Mouse (Mus musculus) hindlimb bud, embryonic 11.5 days (tissue): ENCODE measurements at regions not wholly inside any gene's neighbourhood (a gene's known extent, or its start where the extent isn't known, plus 50 kb on each side); places are given as distances from the start of the nearest gene placed in this dataset.
A peak's percentile ranks its signal among the peaks of the same experiment; 100 is the strongest.

Experiments
- DNase-seq: peaks from one replicate; pipeline ENCODE4 v3.0.0-alpha.2; 2012; ENCODE audit warnings: low read depth, low spot score; ENCODE audit errors: extremely low spot score

- no peak for DNase-seq
Measured at GRCm38 (mm10) chr4:124542696-124543095, 67.9 kb downstream of the 3100002H09Rik start.

DNA sequence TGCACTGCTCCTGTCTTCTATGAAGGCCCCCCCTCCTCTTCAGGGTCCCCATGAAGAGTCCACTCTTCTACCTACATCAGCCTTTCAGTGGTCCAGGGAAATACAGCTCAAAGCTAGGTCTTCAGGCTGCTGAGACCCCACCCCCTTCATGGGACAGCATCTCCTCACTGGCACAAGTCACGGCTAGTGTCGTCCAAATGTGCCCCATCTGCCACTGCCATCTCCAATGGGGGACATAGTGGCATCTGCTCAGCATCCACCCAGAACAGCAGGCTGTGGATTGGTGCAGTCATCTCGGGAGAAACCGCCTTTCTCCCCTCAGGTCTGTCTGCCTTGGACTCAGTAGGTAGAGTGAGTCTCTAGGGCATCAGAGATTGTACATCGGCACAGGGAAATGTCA lies 72.1 kb downstream of the 3100002H09Rik start:
- no peak for DNase-seq

- DNase-seq, result no peak
Measured at GRCm38 (mm10) chr4:124537681-124538080, 72.9 kb downstream of the 3100002H09Rik start.

DNA sequence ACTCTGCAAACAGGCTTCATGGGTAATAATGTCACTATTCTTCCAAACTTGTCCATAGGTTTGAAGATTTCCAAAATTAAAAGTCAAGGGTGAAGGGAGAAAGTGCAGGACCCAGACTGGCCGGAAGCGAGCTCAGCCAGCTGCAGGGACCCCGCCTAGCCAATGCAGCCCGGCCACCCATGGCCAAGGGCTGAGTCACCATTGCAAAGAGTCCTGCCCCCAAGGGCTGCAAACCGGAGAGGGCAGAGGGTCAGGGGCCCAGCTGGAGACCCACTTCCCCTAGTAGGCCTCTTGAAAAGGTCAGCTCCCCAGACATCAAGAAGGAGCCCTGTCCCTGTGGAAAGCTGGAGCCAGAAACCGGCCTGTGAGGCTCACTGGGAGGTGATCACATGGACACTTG lies 77.0 kb downstream of the 3100002H09Rik start:
- no peak for DNase-seq

GRCm38 (mm10) chr4:124530596-124530995 lies 80.0 kb downstream of the 3100002H09Rik start:
- no peak for DNase-seq

DNA sequence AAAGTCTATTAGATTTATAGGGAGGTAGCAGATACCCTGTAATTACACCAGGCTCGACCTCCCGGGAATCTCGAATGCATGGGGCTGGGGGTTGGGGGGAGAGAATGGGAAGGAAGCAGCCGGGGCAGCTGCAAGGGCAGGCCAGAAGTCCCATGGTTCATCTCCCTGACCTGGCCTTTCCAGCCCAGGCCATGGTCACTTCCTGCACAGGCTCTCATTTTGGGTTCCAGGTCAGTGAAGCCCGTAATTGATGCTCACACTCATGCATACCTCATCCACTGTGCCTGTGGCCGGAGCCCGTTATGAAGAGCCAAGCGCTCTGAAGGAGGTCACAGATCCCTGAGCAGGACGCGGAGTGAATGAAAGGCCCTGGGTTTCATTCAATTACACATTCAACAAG lies 83.8 kb downstream of the 3100002H09Rik start:
- no peak for DNase-seq

DNA sequence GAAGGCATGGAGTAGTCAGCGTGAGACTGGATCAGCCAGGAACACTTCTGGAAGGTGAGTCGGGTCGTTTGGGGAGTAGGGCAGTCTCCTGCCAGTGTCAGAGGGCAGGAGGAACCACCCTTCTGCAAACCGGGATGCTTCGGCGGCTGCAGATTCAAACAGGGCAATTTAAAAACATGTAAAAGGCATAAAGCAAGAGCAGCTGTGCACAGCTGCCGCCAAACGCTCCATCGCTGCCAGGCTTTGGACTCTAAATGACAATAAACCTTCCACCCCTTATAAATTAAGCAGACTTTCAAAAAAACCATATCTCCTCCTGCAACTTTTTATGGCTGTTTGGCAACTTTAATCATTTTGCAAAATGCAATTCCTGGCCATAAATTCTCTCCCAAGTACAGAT lies 84.2 kb downstream of the 3100002H09Rik start:
- peak; percentile 20 for DNase-seq

- no peak for DNase-seq
Measured at GRCm38 (mm10) chr4:124520309-124520708, 90.3 kb downstream of the 3100002H09Rik start.

DNA sequence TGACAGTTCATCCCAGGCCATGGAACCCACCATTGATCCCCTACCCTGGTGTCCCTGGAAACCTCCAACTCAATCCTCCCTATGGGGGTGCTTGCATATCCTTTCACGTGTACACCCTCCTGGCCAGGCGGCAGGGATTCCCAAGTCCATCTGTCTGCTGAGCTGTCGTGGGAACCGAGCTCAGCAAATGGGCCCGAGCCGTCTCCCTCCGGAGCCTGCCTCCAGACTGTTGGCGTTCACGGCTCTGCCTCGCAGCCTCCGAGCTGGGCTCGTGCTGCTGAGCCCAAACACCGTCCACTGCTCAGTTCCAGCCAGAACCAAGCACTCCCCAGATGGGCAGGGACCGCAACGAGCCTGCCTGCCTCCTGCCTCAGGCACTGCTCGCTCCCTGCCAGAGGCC lies 98.8 kb downstream of the 3100002H09Rik start:
- no peak for DNase-seq

DNA sequence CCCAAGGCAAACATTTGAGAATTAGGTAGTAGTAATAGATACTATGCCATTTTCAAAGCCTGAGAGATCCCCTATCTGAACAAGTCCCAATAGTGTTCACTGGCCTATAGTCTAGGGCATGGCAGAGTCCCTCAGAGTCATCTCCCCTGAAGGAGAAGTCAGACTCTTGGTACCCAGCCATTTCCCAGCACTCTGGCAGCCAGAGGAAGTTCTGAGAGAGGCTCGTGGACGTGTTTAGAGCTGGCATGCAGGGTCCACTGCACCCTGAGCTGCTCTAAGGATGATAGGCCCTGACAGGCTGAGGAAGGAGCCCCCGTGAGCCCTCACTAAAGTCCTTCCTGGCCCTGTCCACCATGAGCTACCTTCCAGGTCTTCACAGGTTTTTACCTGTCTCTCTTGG lies 99.8 kb downstream of the 3100002H09Rik start:
- no peak for DNase-seq

- no peak for DNase-seq
Measured at GRCm38 (mm10) chr4:124509695-124510094, 100.9 kb downstream of the 3100002H09Rik start.

- DNase-seq, result no peak
Measured at GRCm38 (mm10) chr4:124506083-124506647, 104.4 kb downstream of the 3100002H09Rik start.

DNA sequence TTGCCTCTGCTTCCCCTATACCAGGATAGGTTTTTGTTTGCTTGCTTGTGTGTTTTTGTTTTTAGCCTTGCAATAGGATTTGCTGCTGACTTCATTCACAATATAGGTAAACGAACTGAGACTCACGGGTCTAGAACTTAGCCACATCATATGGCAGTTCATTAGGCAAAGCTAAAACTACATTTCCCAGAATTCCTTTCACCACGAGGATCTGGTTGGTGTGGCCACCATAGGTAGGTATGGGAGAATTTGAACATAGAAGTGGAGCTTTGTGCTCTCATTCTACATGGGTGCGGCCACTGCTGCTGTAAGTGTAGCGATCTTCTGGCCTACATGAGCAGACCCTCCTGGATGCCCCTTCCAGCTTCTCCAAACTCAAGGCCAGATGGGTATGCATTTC lies 108.8 kb downstream of the 3100002H09Rik start:
- DNase-seq, result no peak

DNA sequence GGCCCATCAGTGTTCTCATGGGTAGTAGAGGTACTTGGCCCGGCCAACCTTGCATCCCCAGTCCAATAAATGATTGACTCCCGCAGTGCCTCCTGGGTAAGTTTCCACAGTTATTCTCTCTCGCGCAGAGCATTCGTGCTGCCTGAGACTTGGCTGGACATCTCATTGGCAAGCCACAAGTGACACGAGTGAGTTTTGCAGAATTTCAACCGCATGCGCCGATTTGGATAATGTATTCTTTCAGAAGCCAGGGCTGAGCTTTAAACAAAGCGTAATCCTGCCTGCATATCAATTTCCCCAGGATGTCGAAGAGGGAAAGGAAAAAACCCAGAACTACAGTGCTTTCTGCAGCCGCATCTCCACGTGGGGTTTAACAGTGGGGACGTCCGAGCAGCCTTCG lies 112.6 kb downstream of the 3100002H09Rik start:
- DNase-seq, result no peak

DNA sequence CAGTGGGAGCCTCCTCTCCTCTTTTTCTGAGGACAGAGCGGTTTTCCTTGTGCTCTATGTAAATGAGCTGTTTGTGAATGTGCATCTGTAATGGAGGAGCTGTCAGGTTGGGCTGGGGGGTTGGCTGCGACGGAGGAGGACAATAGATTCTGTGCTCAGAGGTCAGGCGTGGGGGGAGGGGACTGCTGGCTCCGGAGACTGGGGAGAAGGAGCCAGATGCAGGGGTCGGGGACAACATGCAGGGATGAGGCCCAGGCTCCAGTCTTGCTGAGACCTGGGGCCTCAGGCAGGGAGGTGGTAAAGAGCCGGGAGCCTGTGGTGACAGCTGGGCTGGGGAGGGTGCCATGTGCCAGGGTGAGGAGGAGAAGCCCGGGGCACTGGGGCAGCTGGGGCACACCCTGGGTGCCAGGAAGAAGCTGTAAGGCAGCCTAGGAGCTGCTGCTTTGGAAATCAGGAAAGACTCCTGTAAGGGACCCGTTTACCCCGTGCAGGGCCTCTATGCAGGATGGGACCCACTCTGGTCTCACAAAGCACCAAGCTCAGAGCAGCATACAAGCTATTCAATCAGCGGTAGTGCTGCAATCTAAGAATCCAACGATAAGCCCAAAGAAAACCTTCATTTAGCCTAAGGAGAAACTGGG lies 124.5 kb downstream of the 3100002H09Rik start:
- no peak for DNase-seq

GRCm38 (mm10) chr4:124484613-124485586 lies 125.7 kb downstream of the 3100002H09Rik start:
- DNase-seq, result no peak

DNA sequence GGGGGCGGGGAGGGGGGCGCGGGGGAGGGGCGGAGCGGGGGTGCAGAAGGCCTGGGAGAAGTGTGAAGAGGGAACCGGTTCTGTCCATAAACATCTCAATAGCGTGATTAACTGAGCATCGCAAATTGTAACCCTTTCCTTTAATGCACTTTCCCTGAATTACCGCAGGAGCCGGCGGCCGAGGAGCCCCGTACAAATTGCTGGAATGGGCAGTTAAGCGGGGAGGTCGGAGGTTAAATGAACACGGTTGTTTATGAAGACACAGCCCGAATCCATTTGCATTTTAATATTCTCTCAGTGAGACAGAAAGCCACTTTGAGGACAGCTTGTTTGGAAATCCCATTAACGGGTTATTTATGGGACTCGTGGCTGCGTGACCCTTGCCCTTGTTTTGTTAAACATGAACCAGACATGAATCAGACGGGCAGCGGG lies 132.7 kb downstream of the 3100002H09Rik start:
- DNase-seq, result peak; percentile 86

DNA sequence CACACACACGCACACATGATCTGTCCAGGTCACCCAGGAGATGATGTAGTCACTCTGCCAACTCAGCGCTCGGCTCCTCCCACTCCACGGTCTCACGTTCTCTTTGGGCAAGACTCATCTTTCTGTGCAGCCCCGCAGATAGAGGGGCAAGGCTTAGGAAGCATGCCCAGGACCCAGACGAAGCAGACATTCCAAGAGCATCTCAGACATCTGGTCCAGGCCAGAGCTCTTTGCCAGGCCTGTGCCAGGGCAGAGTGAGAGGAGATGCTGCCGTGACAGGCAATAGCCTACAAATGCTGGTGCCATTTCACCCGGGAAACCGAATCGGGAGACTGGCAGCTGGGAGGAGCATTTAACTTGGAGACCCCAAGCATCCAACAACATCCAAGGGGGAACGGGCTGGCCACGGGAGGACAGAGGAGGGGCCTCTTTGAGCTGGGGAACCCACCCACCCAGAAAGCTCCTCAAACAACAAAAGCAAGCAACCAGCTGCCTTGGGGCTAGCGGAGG lies 133.2 kb downstream of the 3100002H09Rik start:
- no peak for DNase-seq

- no peak for DNase-seq
Measured at GRCm38 (mm10) chr4:124465229-124465820, 145.3 kb downstream of the 3100002H09Rik start.

GRCm38 (mm10) chr4:124455511-124456338 lies 154.9 kb downstream of the 3100002H09Rik start:
- DNase-seq, result no peak
